Mouse (Mus musculus) left cerebral cortex, adult 2 months (tissue): Measurements from ENCODE around the gene Ppp1r9a. TPM values are rescaled to one million over a fixed set of nuclear protein-coding genes. Genes with fewer than 3 reads are reported as not detected.
A peak's percentile ranks its signal among the peaks of the same experiment; 100 is the strongest.

ENCODE experiments used
- DNase-seq, 2 experiments: peaks; one replicate each; pipeline ENCODE4 v3.0.0; 2021 to 2022; ENCODE audit warnings: low spot score in 2 of 2, mixed read lengths in 1 of 2; ENCODE audit errors: extremely low spot score in 1 of 2
- H3K27ac ChIP-seq: fragments of 200-600 bp; 2 replicates; pipeline ENCODE4 v1.8.1; 2022
- H3K4me3 ChIP-seq: fragments of 200-600 bp; 2 replicates; pipeline ENCODE4 v1.8.1; 2022
- CTCF ChIP-seq: fragments of 200-600 bp; IDR thresholded peaks from 2 replicates; pipeline ENCODE4 v1.8.1; 2022; ENCODE audit warnings: antibody characterized with exemption, mild to moderate bottlenecking, moderate library complexity
- intact Hi-C: fragments of 180-260 bp; cut with DNase I; formaldehyde crosslinking; loops from one replicate; pipeline ENCODE4 v1.15.1; 2025
- total RNA-seq, 2 experiments: library from RNA; stranded (reverse); gene quantifications; 2 replicates each; pipeline ENCODE4 v1.2.3; 2021

The Ppp1r9a gene
- total RNA-seq, 2 experiments from 2014 or later, result 194 TPM

GRCm38 (mm10) chr6:4925966-4926687 is 23.4 kb downstream of the Ppp1r9a start:
- DNase-seq, result no peak
- intact Hi-C loops, result no loop called here

GRCm38 (mm10) chr6:4930321-4930720 is 27.6 kb downstream of the Ppp1r9a start:
- intact Hi-C loops, result no loop called here
- DNase-seq, result no peak

More at GRCm38 (mm10) chr6:4925966-4926687, 23.4 kb downstream of the Ppp1r9a start:
- TF ChIP-seq CTCF, result no peak
- Histone ChIP-seq H3K27ac (peak overlapping the region; percentile 64; the same call in 1 of the 2 replicates), H3K4me3 (no peak overlapping the region)

DNA sequence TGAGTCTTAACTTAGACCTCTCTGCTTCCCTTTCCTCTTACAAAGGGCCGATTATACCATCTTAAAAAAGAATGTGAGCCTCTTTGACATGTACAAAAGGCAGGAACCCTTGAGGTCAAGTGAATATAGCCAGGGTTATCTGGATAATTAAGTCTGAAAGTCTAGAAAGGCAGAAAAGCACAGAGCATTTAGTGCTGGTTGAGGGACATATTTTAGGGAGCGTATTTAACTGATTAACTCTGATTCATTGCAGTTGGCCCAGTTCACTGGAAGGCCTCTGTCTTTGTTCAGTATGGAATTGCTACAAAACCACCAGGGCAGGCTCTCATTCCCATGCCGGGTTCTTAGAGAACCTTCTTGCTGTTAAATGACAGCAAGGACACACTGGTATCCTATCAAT is 36.2 kb downstream of the Ppp1r9a start:
- DNase-seq, result no peak
- intact Hi-C loops, result no loop called here

More at GRCm38 (mm10) chr6:4930321-4930720, 27.6 kb downstream of the Ppp1r9a start:
- H3K27ac ChIP-seq, result no peak overlapping the region
- TF ChIP-seq CTCF, result no peak
- no peak overlapping the region for H3K4me3 ChIP-seq

GRCm38 (mm10) chr6:4940086-4940485 is 37.4 kb downstream of the Ppp1r9a start:
- no peak for DNase-seq
- intact Hi-C loops, result no loop called here
- Histone ChIP-seq H3K4me3 (no peak overlapping the region), H3K27ac (no peak overlapping the region)
- no peak for TF ChIP-seq CTCF

More for the DNA sequence above, 36.2 kb downstream of the Ppp1r9a start:
- Histone ChIP-seq H3K27ac (no peak overlapping the region), H3K4me3 (no peak overlapping the region)
- no peak for TF ChIP-seq CTCF

DNA sequence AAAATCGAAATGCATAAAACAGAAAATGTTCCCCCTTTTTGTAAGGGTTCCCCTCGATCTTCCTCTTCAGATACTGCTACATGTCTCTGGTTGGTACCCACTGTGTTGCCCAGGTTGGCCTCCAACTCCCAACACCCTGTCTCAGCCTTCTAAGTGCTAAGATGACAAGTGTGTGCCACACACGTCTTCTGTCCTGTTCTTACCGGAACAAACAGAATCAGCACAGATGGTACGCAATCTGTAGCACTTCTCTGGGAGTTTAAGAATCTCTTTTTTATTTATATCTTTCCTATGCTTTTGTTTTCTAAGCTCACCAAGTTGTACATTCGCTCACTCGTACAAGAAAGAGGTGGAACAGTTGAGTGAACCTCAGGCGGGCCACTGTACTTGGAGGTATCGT is 37.9 kb downstream of the Ppp1r9a start:
- no peak for DNase-seq
- Histone ChIP-seq H3K4me3 (no peak overlapping the region), H3K27ac (no peak overlapping the region)
- no peak for TF ChIP-seq CTCF
- intact Hi-C loops, result no loop called here

DNA sequence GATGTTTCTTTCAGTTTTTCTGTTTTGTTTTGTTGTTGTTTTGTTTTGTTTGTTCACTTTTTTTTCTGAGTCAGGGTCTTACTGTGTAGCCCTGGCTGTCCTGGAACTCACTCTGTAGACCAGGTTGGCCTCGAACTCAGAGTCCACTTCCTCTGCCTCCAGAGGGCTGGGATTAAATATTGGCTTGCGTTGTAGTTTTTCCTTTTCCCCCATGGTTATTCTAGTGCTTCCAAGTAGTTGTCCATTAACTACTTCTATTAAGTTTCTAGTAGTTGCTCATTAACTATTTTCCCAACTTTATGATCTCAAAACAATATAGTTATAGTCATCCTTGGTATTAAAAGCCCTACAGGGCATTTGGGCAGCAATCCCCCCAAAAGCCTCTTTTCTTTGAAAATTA is 41.1 kb downstream of the Ppp1r9a start:
- DNase-seq, result no peak
- Histone ChIP-seq H3K4me3 (no peak overlapping the region), H3K27ac (no peak overlapping the region)
- intact Hi-C loops, result no loop called here
- TF ChIP-seq CTCF, result no peak

GRCm38 (mm10) chr6:4948056-4948455 is 45.3 kb downstream of the Ppp1r9a start:
- TF ChIP-seq CTCF, result no peak
- no peak overlapping the region for H3K4me3 ChIP-seq
- no peak for DNase-seq
- intact Hi-C loops, result no loop called here
- H3K27ac ChIP-seq, result no peak overlapping the region

GRCm38 (mm10) chr6:4949701-4950100 is 47.0 kb downstream of the Ppp1r9a start:
- TF ChIP-seq CTCF, result no peak
- no peak overlapping the region for H3K4me3 ChIP-seq
- intact Hi-C loops, result no loop called here
- no peak overlapping the region for H3K27ac ChIP-seq
- no peak for DNase-seq

- DNase-seq, result no peak
- no peak for TF ChIP-seq CTCF
- Histone ChIP-seq H3K27ac (no peak overlapping the region), H3K4me3 (no peak overlapping the region)
- intact Hi-C loops, result no loop called here
Measured at GRCm38 (mm10) chr6:4953028-4953719, 50.5 kb downstream of the Ppp1r9a start.

DNA sequence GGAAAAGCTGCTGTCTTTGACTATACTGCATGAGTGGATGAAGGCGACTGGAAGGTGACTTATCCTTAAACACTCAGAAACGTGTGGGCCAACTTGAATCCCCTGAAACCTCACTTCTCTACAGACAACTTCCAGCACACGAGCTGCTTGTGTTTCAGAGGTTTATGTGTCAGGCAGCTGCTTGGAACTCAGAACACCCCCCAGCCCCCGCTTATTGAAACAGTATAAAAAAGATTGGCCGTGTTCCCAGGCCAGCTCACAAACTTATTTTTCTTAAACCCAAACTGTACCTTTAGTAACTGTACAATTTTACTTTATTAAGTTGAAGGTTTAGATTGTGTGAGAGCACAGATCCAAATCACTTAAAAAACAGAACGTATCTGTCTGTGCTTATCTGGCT is 53.9 kb downstream of the Ppp1r9a start:
- H3K27ac ChIP-seq, result no peak overlapping the region
- intact Hi-C loops, result no loop called here
- no peak for TF ChIP-seq CTCF
- no peak overlapping the region for H3K4me3 ChIP-seq
- DNase-seq, result no peak

DNA sequence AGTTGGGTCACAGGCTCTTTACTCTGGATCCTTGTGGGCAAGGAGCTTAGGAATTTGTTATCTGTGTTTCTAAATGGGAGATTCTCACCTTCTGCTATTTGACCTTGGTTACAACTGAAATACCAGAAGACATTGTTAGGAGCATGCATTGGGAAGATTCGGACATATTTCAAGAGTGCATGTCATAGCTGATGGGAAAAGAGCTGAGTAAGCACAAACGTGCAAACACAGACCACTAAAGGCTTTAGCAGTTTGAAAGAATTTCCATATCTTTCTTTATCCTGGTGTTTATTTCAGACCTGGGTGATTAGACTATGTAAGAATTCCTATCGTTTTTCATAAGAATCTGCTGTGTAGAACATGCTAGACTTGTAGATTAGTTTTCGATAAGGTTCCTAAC is 59.5 kb downstream of the Ppp1r9a start:
- Histone ChIP-seq H3K27ac (no peak overlapping the region), H3K4me3 (no peak overlapping the region)
- no peak for TF ChIP-seq CTCF
- intact Hi-C loops, result no loop called here
- DNase-seq, result no peak

DNA sequence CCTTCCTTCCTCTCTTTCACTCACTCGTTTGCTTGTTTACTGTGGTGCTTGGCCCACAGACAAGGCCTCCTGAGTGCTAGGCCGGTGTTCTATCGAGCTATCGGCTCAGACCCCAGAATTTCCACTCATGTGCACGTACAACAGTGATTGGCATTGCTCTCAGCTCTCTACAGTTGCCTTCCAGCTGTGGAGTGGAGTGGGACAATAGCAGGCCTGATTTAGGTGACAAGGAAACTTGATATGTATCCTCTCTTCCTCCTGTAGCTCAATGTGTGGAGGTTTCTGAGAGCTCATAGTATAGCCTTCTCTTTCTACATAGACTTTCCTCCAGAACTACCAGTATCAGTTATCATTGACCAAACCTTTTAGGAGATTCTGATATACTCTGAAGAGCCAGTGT is 60.3 kb downstream of the Ppp1r9a start:
- Histone ChIP-seq H3K27ac (no peak overlapping the region), H3K4me3 (no peak overlapping the region)
- intact Hi-C loops, result no loop called here
- no peak for DNase-seq
- TF ChIP-seq CTCF, result no peak
